23 mouse cellular contexts compared by ENCODE assay signal in genomic region chr13:113604321-113604720, GRCm38 (mm10). TPM values are rescaled to one million over a fixed set of nuclear protein-coding genes. Genes with fewer than 3 reads are reported as not detected.
DNase-seq lines count a peak whose midpoint lies in the region; ATAC-seq and TF ChIP-seq lines count a peak whose summit lies in the region.
"Had no signal": no experiment of that assay in that cellular context is flagged by ENCODE, and none has a peak within 500 bp of the region (broad histone marks: within the 10 kb centered on the region; RNA-seq: fewer than 3 reads in every experiment).

No protein-coding gene starts in this region.

- H3K27me3 ChIP-seq in kidney, adult 2 months (replicated peaks; ENCODE audit: control insufficient read depth, insufficient read depth, low read length), result no peaks in the 10 kb centered on the region
- no peaks in the 10 kb centered on the region for H3K27me3 ChIP-seq in lung, embryonic 14.5 days (ENCODE audit: insufficient read depth, low read length)
- H3K27me3 ChIP-seq in limb, embryonic 15.5 days, result no peaks in the 10 kb centered on the region
- H3K27me3 ChIP-seq: CH12.LX; forebrain, embryonic 15.5 days; liver, embryonic 15.5 days; neural tube, embryonic 12.5 days had no signal

- TF ChIP-seq POLR2A in kidney, adult 2 months (IDR thresholded peaks at IDR 0.05; ENCODE audit: low read depth, low read length), result no peak

- no peak overlapping the region for H3K4me2 ChIP-seq in lung, embryonic 14.5 days
- no peak overlapping the region for H3K4me2 ChIP-seq in limb, embryonic 15.5 days
- H3K4me2 ChIP-seq: forebrain, embryonic 15.5 days; liver, embryonic 15.5 days; midbrain, embryonic 11.5 days; neural tube, embryonic 12.5 days had no signal

- H3K9me3 ChIP-seq in lung, embryonic 14.5 days (ENCODE audit: low read depth, low read length), result no peaks in the 10 kb centered on the region
- H3K9me3 ChIP-seq in limb, embryonic 15.5 days, result no peaks in the 10 kb centered on the region
- H3K9me3 ChIP-seq: forebrain, embryonic 15.5 days; liver, embryonic 15.5 days; neural tube, embryonic 12.5 days had no signal

- peak overlapping the region; percentile 34; the same call in 1 of the 2 replicates for H3K27ac ChIP-seq in kidney, adult 2 months (ENCODE audit: insufficient read depth, low read depth, low read length)
- peak overlapping the region; percentile 50; the same call in 1 of the 2 replicates for H3K27ac ChIP-seq in lung, embryonic 14.5 days (ENCODE audit: low read depth)
- peak overlapping the region; percentile 63 for H3K27ac ChIP-seq in limb, embryonic 15.5 days
- H3K27ac ChIP-seq: forebrain, embryonic 15.5 days; macrophage; neural tube, embryonic 12.5 days had no signal

- no peaks in the 10 kb centered on the region for H3K36me3 ChIP-seq in kidney, adult 2 months (ENCODE audit: control insufficient read depth, insufficient read depth, low read length)
- H3K36me3 ChIP-seq in lung, embryonic 14.5 days (ENCODE audit: insufficient read depth), result no peaks in the 10 kb centered on the region
- H3K36me3 ChIP-seq in limb, embryonic 15.5 days, result no peaks in the 10 kb centered on the region
- H3K36me3 ChIP-seq: forebrain, embryonic 15.5 days; neural tube, embryonic 12.5 days had no signal

- no peak overlapping the region for H3K9ac ChIP-seq in lung, embryonic 14.5 days
- no peak overlapping the region for H3K9ac ChIP-seq in limb, embryonic 15.5 days
- H3K9ac ChIP-seq: forebrain, embryonic 15.5 days; liver, embryonic 15.5 days; neural tube, embryonic 12.5 days had no signal

- TF ChIP-seq CTCF in kidney, adult 2 months (conservative IDR thresholded peaks at IDR 0.05; ENCODE audit: insufficient read depth, insufficient read length, low read depth, low read length), result no peak
- TF ChIP-seq CTCF in lung, embryonic 14.5 days (IDR thresholded peaks at IDR 0.05; ENCODE audit: low read depth), result no peak

- peak; percentile 17; the same call in 1 of the 2 replicates for ATAC-seq in frontal cortex, adult (ENCODE audit: low TSS enrichment)
- no peak for ATAC-seq in lung, embryonic 14.5 days (ENCODE audit: insufficient read depth)
- ATAC-seq in limb, embryonic 15.5 days (ENCODE audit: insufficient number of reproducible peaks, low FRiP score, low TSS enrichment, low read depth), result no peak
- ATAC-seq: forebrain, embryonic 15.5 days; hindbrain, embryonic 16.5 days had no signal

- no peak overlapping the region for H3K4me3 ChIP-seq in kidney, adult 2 months (ENCODE audit: insufficient read depth, low read depth, low read length)
- H3K4me3 ChIP-seq in lung, embryonic 14.5 days (ENCODE audit: low read depth, low read length), result no peak overlapping the region
- H3K4me3 ChIP-seq in limb, embryonic 15.5 days, result no peak overlapping the region
- H3K4me3 ChIP-seq: erythroblast, embryonic 14.5 days; forebrain, embryonic 15.5 days; liver, embryonic 15.5 days; neural tube, embryonic 12.5 days had no signal

- 39% methylated on average over 6 of the region's 6 CpGs for WGBS in kidney, adult 2 months
- 60% methylated on average over 6 of the region's 6 CpGs for WGBS in lung, embryonic 14.5 days
- WGBS in limb, embryonic 15.5 days, result 46% methylated on average over 6 of the region's 6 CpGs

- peaks cover 61% of the 10 kb centered on the region for H3K4me1 ChIP-seq in kidney, adult 2 months (ENCODE audit: control insufficient read depth, insufficient read depth, low read length)
- peaks cover 16% of the 10 kb centered on the region for H3K4me1 ChIP-seq in lung, embryonic 14.5 days (ENCODE audit: insufficient read depth)
- peaks cover 81% of the 10 kb centered on the region for H3K4me1 ChIP-seq in limb, embryonic 15.5 days

- no peak for DNase-seq in frontal cortex, postnatal 36 days (ENCODE audit: low spot score in 2 of 2)
- DNase-seq in kidney, adult 2 months, result peak; percentile 57
- DNase-seq in kidney, postnatal 14 days, result no peak
- no peak for DNase-seq in lung, embryonic 14.5 days
- DNase-seq in lung, postnatal 25 days (ENCODE audit: low spot score), result no peak
- DNase-seq: adrenal gland, adult 2 months; cerebellum, postnatal 10 days; embryo, embryonic 11 days; kidney, postnatal 10 days; layer of hippocampus, adult 9-11 months; spleen, adult 18-20 months; thymus, postnatal 25 days had no signal

RNA-seq across cellular contexts. Expression of gene Snx18, which starts 14.0 kb away (rescaled TPM):
- polyA plus RNA-seq in kidney, adult 2 months (2012; rRNA removed), result 22.1 and 22.9 TPM in 2 replicates
- polyA plus RNA-seq in lung, embryonic 14.5 days (2014; fragmentation: Nextera tagmentation; extraction: Ambion mirVana), result 29.9 and 30.2 TPM in 2 replicates
- polyA plus RNA-seq in limb, embryonic 15.5 days (2015; fragmentation: Nextera tagmentation; extraction: Ambion mirVana), result 21.1 and 25.2 TPM in 2 replicates

RNA-seq across cellular contexts. Expression of gene Hspb3, which starts 59.2 kb away (rescaled TPM):
- 0.55 TPM in 1 of 2 replicates, not detected in the other for polyA plus RNA-seq in kidney, adult 2 months (2012; rRNA removed)
- polyA plus RNA-seq in lung, embryonic 14.5 days (2014; fragmentation: Nextera tagmentation; extraction: Ambion mirVana), result 1.3 TPM in 1 of 2 replicates, not detected in the other
- polyA plus RNA-seq in limb, embryonic 15.5 days (2015; fragmentation: Nextera tagmentation; extraction: Ambion mirVana), result 8.6 and 23.7 TPM in 2 replicates
- polyA plus RNA-seq: adrenal gland, adult 2 months; erythroblast, embryonic 14.5 days; macrophage; midbrain, embryonic 11.5 days; stomach, embryonic 14.5 days had no signal
